9 mouse cellular contexts compared by ENCODE assay signal in the genomic region with DNA sequence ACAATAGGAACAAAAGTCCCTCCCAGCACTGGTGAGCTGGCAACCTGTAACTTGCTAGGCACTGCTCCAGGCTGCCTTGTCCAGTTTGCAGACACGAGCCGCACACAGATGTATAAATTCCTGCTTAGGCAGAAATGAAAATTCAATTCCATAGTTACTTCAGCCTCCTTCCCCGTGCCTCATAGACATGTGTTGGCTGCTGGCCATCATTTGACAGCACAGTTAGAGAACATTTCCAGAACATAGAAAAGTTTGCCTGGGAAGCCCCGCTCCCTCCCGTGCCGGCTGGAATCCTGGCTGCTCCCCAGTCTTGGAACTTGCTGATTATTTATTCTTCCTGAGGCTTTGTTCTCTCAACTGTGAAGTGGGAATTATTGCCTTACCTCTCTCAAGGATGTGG.
DNase-seq lines count a peak whose midpoint lies in the region; ATAC-seq lines count a peak whose summit lies in the region.
"Had no signal": no experiment of that assay in that cellular context is flagged by ENCODE, and none has a peak within 500 bp of the region (broad histone marks: within the 10 kb centered on the region; RNA-seq: fewer than 3 reads in every experiment).

No protein-coding gene starts in this region.

- H3K4me2 ChIP-seq in embryonic facial prominence, embryonic 13.5 days = no peak overlapping the region
- peak overlapping the region; percentile 40 for H3K4me2 ChIP-seq in heart, embryonic 12.5 days
- H3K4me2 ChIP-seq: neural tube, embryonic 12.5 days had no signal

- H3K9me3 ChIP-seq in embryonic facial prominence, embryonic 13.5 days = no peaks in the 10 kb centered on the region
- no peaks in the 10 kb centered on the region for H3K9me3 ChIP-seq in heart, embryonic 12.5 days (replicated peaks)
- H3K9me3 ChIP-seq: neural tube, embryonic 12.5 days had no signal

- 13% methylated on average over 6 of the region's 6 CpGs for WGBS in embryonic facial prominence, embryonic 13.5 days
- WGBS in heart, embryonic 12.5 days = 18% methylated on average over 6 of the region's 6 CpGs

- no peak overlapping the region for H3K4me3 ChIP-seq in embryonic facial prominence, embryonic 13.5 days
- H3K4me3 ChIP-seq in heart, embryonic 12.5 days = no peak overlapping the region
- H3K4me3 ChIP-seq: neural tube, embryonic 12.5 days had no signal

- peaks cover 16% of the 10 kb centered on the region for H3K4me1 ChIP-seq in embryonic facial prominence, embryonic 13.5 days
- peaks cover 47% of the 10 kb centered on the region for H3K4me1 ChIP-seq in heart, embryonic 12.5 days (replicated peaks)
- H3K4me1 ChIP-seq: neural tube, embryonic 12.5 days had no signal

- ATAC-seq in embryonic facial prominence, embryonic 13.5 days (ENCODE audit: insufficient number of reproducible peaks, insufficient read depth, low FRiP score, low TSS enrichment, low read depth) = peak; percentile 67; the same call in 1 of the 2 replicates
- ATAC-seq in heart, embryonic 12.5 days (ENCODE audit: insufficient number of reproducible peaks, low FRiP score) = peak; percentile 64; the same call in 1 of the 2 replicates

- intact Hi-C loops in left cerebral cortex, postnatal 10 days (cut with DNase I) = no loop called here

- no peak overlapping the region for H3K9ac ChIP-seq in embryonic facial prominence, embryonic 13.5 days
- H3K9ac ChIP-seq in heart, embryonic 12.5 days = no peak overlapping the region
- H3K9ac ChIP-seq: neural tube, embryonic 12.5 days had no signal

- H3K27me3 ChIP-seq in embryonic facial prominence, embryonic 13.5 days = no peaks in the 10 kb centered on the region
- H3K27me3 ChIP-seq in heart, embryonic 12.5 days (replicated peaks) = no peaks in the 10 kb centered on the region
- H3K27me3 ChIP-seq: neural tube, embryonic 12.5 days had no signal

- peak; percentile 51 to 73 for DNase-seq in left cerebral cortex, postnatal 10 days (ENCODE audit: extremely low spot score in 1 of 2, low spot score in 2 of 2)
- no peak for DNase-seq in left cerebral cortex, adult 8-10 months (ENCODE audit: low spot score in 2 of 2)
- peak; percentile 76 for DNase-seq in kidney, postnatal 10 days
- DNase-seq in lung, postnatal 25 days (ENCODE audit: low spot score) = peak; percentile 59
- DNase-seq in testis, postnatal 14 days (ENCODE audit: low spot score) = peak; percentile 15
- DNase-seq in cerebellum, adult 9-10 months = no peak

- H3K36me3 ChIP-seq in embryonic facial prominence, embryonic 13.5 days = no peaks in the 10 kb centered on the region
- H3K36me3 ChIP-seq in heart, embryonic 12.5 days = no peaks in the 10 kb centered on the region
- H3K36me3 ChIP-seq: neural tube, embryonic 12.5 days had no signal

- H3K27ac ChIP-seq in embryonic facial prominence, embryonic 13.5 days = 0 out of 2 replicates have a peak overlapping the region, but pooled peaks have one; percentile 22
- peak overlapping the region; percentile 72 for H3K27ac ChIP-seq in heart, embryonic 12.5 days (ENCODE audit: poor library complexity, severe bottlenecking)
- H3K27ac ChIP-seq: neural tube, embryonic 12.5 days had no signal

Comparison
In these comparisons a context has a peak if more than half of its experiments do, and no peak if none do; other contexts are left out.
1. DNase-seq: peak in left cerebral cortex, postnatal 10 days (2 of 2), kidney, postnatal 10 days (single experiment), lung, postnatal 25 days (single experiment) and testis, postnatal 14 days (single experiment); none in left cerebral cortex, adult 8-10 months (0 of 2) and cerebellum, adult 9-10 months (single experiment).